Mouse (Mus musculus): ENCODE data around the gene Rnf167.

The Rnf167 gene

GRCm38 (mm10) chr11:70654923-70655570, 8.0 kb downstream of the Rnf167 start:
- DNase-seq (ENCODE audit: low spot score in 2 of 2) = peak; percentile 59 to 60

- DNase-seq (ENCODE audit: low spot score in 2 of 2) = no peak
Measured at GRCm38 (mm10) chr11:70655571-70656455, 8.8 kb downstream of the Rnf167 start.

GRCm38 (mm10) chr11:70656456-70656927, 9.5 kb downstream of the Rnf167 start:
- DNase-seq (ENCODE audit: low spot score in 2 of 2) = no peak

GRCm38 (mm10) chr11:70656964-70657363, 9.9 kb downstream of the Rnf167 start, which contains the start of gene Eno3:
Eno3 (plus strand) TSS chr11:70657202.
- DNase-seq (ENCODE audit: low spot score in 2 of 2) = no peak

GRCm38 (mm10) chr11:70657573-70657972, 10.5 kb downstream of the Rnf167 start:
- DNase-seq (ENCODE audit: low spot score in 2 of 2) = no peak

GRCm38 (mm10) chr11:70657991-70658390, 11.0 kb downstream of the Rnf167 start:
- no peak for DNase-seq (ENCODE audit: low spot score in 2 of 2)

- DNase-seq (ENCODE audit: low spot score in 2 of 2) = no peak
Measured at GRCm38 (mm10) chr11:70658521-70658920, 11.5 kb downstream of the Rnf167 start.

GRCm38 (mm10) chr11:70658942-70659341, 11.9 kb downstream of the Rnf167 start:
- DNase-seq (ENCODE audit: low spot score in 2 of 2) = no peak

GRCm38 (mm10) chr11:70660571-70660970, 13.5 kb downstream of the Rnf167 start:
- no peak for DNase-seq (ENCODE audit: low spot score in 2 of 2)

GRCm38 (mm10) chr11:70663101-70663500, 16.1 kb downstream of the Rnf167 start:
- no peak for DNase-seq (ENCODE audit: low spot score in 2 of 2)

GRCm38 (mm10) chr11:70663957-70664356, 16.9 kb downstream of the Rnf167 start:
- DNase-seq (ENCODE audit: low spot score in 2 of 2) = no peak

GRCm38 (mm10) chr11:70664741-70665140, 17.7 kb downstream of the Rnf167 start:
- DNase-seq (ENCODE audit: low spot score in 2 of 2) = no peak

GRCm38 (mm10) chr11:70666687-70667086, 19.7 kb downstream of the Rnf167 start:
- DNase-seq (ENCODE audit: low spot score in 2 of 2) = no peak

GRCm38 (mm10) chr11:70667271-70668150, 20.5 kb downstream of the Rnf167 start:
- no peak for DNase-seq (ENCODE audit: low spot score in 2 of 2)

GRCm38 (mm10) chr11:70668335-70668770, 21.3 kb downstream of the Rnf167 start:
- DNase-seq (ENCODE audit: low spot score in 2 of 2) = no peak

- DNase-seq (ENCODE audit: low spot score in 2 of 2) = peak; percentile 99 to 100
Measured at GRCm38 (mm10) chr11:70668771-70669505, 21.9 kb downstream of the Rnf167 start, which contains the start of gene Spag7. Spag7 (minus strand) TSS chr11:70669416.

GRCm38 (mm10) chr11:70669582-70670345, 22.7 kb downstream of the Rnf167 start:
- no peak for DNase-seq (ENCODE audit: low spot score in 2 of 2)

GRCm38 (mm10) chr11:70670483-70670882, 23.4 kb downstream of the Rnf167 start:
- DNase-seq (ENCODE audit: low spot score in 2 of 2) = no peak

GRCm38 (mm10) chr11:70671333-70672047, 24.5 kb downstream of the Rnf167 start:
- no peak for DNase-seq (ENCODE audit: low spot score in 2 of 2)

All from right cerebral cortex, postnatal 36 days (tissue).